Mouse (Mus musculus): ENCODE results near the gene Prrt2. TPM values are rescaled to one million over a fixed set of nuclear protein-coding genes. Genes with fewer than 3 reads are reported as not detected.

Gene Prrt2
- 5.3 TPM for total RNA-seq (2023)

DNA sequence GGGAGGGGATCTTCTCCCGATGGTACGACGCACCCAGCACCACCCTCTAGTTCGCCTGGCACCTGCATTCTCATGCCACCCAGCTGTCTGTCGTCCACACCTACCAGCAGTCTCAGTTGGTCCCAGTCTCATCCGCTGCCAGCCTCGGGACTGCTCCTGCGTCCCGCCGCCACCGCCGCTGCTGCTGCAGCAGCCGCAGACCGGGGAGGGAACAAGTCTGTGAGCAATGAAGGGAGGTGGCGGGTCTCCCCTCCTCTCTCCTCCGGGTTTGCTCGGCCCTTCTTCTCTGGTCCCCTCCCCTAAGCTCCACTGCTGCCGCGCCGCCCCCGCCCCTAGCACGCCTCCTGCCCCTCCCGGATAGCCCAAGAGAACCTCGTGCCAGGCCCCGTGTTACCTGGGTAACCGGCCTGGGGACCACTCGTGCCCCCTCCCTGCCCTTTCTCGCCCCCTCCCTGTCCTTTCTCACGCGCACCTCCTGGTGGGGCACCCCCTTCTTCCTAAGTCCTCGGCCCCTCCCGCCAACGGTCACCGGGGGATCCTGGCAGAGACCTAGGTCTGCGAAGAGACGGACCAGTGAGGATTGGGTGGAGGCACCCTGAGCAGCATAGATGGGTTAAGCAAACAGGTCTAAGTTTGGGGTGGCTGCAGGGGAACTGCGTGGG is at the start of gene Prrt2, which contains the start of gene Gm42742:
TSS of gene Prrt2 (minus strand) at position 311 of the 662 bp plus-strand sequence.
TSS of gene Gm42742 (minus strand) at position 197 of the 662 bp plus-strand sequence.

DNA sequence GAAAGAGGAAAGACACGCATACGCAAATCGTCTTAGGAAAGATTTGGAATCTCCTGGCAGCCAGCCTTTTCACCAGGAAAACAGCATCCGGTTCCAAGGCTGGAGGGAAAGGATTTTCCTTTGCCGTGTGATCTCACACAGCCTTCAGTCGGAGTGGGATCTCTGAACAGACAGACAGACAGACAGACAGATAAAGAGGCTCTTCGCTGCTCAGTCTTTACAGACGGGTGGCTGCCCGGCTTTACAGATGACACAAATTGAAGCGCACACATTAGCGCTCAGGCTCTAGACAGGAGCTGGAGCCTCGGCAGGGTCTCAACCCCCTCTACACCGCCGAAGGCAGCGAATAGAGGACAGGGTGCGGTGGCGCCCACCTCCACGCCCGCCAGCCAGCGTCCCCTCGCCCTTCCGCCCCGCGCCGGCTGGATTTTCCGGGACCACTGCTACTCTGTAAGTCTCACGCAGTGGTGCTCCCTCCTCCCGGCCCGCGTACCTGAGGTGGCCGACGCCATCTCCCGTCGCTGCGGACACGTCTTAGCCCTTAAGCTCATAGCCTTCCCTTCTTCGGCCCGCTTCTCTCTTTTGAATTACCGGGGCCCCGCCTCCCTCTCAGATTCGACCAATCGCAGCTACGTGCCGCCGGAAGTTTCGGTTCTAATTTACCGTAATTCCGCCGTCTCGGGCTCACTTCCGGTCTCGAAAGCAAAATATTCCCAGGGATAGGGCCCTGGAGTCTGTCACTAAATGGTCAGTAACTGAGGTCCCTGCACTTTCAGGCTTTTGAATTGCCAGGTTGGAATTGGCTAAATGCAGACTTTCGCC is 21.1 kb upstream of the Prrt2 start, which contains the start of gene Kif22:
TSS of gene Kif22 (minus strand) at position 621 of the 822 bp plus-strand sequence.

DNA sequence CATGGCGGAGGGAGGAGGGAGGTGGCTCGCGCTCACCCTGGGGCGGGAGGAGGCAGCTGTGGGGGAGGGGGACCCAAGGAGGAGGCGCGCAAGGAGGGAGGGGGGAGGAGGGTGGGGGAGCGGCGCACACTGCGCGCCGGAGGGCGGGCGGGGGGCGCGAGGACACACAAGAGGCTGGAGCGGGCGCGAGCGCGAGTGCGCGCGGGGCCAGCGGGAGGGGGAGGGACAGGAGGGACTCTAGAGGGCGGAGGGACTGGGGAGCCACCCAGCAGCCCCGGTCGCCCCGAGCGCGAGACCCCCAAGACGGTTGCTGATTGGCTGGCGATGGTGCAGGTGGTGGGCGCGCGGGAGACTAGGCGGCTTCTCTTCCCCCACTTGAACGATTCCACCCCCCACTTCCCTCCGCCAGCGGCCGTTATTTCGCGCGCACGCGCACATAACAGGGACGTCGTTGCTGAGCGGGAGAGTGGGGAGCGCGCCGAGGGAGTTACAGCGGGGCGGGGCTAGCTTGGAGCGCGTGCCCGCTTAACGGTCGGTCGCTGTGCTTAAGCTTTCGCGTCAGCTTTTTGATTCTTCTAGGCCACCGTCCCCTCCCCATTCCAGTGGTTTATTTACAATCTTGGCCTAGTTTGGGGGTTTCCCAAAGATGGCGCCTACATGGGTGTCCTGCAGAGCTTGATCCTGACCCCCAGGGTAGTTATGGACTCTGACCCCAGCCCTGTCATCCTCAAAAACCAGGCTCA is 6.1 kb upstream of the Prrt2 start, which contains the start of gene Maz:
TSS of gene Maz (minus strand) at position 54 of the 743 bp plus-strand sequence.

DNA sequence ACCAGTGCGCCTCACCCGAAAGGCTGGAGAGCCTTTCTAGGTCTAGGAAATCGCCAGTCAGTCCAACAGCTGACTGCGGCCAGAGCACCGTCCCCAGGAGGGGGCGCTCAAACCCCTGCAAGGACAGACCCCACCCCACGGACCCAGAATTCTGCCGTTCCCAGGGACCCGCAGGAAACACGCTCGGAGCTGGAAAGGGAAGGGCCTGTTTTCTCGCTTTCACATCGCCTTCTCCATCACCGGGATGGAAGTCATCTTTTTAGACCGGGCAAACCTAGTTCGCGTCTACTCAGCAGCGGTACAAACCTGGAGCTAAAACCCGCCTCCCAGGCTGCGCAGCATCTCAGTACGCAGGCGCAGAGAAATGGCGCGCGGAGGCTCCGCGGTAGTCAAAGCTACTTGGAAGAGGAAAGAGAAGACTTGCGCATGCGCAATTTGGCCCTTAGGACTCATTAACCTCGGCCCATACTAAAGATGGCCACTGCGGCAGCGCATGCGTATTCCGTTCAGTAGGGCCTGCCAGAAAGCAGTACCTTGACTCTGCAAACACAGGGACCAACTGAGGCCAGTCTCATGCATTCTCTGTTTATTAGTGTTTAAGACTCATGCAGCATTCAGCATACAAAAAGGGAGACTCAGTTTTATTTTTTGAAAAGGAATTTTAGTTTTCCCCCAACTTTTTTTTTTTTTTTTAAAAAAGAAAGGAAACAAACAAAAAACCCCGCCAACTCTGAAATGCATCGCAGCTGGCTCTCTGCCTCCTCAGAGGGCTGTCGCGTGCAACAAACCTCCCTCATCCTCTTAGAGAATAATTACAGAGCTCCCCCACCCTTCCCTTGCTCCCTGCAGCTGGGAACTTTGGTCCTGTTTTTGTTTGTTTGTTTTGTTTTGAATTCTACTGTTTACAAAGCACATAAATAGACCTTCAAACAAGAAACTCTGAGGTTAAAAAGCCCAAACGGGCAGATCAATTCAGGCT is 3.8 kb downstream of the Prrt2 start, which contains the start of gene Pagr1a:
TSS of gene Pagr1a (minus strand) at position 382 of the 979 bp plus-strand sequence.

DNA sequence TGATC is 4.7 kb downstream of the Prrt2 start, which contains the start of gene Pagr1b:
TSS of gene Pagr1b (minus strand) at position 4 of the 5 bp plus-strand sequence.

DNA sequence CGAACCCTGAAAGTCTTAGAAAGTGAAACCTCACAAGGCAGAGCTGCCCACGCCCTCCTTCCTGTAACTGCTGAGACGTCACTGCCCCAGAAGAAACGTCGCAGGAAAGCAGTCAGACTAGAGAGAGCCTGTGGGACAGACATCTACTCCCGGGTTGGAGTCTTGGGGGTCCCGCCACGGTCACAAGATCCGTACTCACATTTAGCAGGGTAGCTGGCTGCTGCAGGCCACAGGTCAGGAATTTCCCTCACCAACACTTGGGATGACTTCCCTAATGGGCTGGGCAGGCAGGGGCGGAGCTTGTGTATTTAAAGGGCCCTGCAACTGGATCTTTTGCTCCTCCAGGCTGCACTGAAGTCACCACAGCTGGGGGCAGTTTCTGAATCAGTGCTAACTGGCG is 6.7 kb downstream of the Prrt2 start, which contains the start of gene Mvp:
TSS of gene Mvp (minus strand) at position 302 of the 400 bp plus-strand sequence.

DNA sequence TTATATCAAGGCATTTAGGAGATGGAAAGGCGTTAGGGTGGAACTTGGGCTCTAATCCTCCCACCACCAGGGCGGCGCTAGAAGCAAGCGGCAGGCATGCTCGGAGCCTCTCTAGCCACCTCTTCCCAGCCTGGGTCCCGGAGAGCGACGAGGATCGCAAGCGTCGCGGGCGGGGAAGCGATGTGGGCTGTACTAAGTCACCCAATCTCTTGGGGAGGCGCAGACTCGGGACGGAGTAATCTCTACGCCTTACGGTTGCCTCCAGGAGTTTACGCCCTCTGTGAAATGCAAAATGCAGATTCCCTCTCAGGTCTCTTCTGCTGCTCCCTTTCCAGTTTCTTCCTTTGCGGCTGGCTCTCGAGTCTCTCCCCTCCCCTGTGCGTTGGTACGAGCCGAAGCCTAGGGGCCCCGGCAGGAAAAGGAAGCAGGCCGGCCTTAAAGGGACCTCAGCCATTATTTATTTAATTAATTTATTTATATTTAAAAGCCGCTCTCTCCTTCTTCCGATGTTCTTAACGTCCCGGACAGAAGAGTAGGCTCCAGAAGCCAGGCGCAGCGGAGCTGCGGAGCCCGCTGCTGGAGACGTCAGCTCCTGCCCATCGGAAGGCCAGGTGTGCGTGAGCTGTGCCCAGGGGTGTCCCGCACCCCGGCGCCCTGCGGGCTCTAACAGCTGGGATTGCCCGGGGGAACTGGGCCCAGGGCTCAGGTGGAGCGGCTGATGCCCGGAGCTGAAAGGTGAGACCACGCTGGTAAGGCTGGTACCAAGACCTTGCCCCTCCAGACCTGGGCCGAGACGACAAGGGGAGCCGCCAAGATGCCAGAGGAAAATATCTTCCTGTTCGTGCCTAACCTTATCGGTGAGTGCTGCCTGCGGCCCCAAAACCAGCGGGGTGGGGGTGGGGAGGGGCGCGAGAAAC is 44.8 kb downstream of the Prrt2 start, which contains the start of gene Cdiptos:
TSS of gene Cdiptos (minus strand) at position 149 of the 917 bp plus-strand sequence.

DNA sequence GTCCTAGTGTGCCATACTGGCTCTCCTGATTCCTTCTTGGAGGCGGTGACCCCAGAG is 45.3 kb downstream of the Prrt2 start, which contains the start of gene Cdipt:
TSS of gene Cdipt (plus strand) at position 22 of the 57 bp plus-strand sequence.

Other genes starting within 250 kb of the Prrt2 start
- 256 TPM for gene Ypel3, start 244.3 kb downstream of the Prrt2 start, total RNA-seq (2023)
- 8.0 TPM for gene Tbx6, start 239.7 kb downstream of the Prrt2 start, total RNA-seq (2023)
- 239 TPM for gene Ppp4c, start 228.7 kb downstream of the Prrt2 start, total RNA-seq (2023)
- not detected for gene Fam57b, start 223.5 kb downstream of the Prrt2 start, total RNA-seq (2023)
- gene 4930451I11Rik, start 189.6 kb downstream of the Prrt2 start, total RNA-seq (2023): not detected
- not detected for gene Doc2a, start 173.8 kb downstream of the Prrt2 start, total RNA-seq (2023)
- 24.4 TPM for gene Hirip3, start 159.2 kb downstream of the Prrt2 start, total RNA-seq (2023)
- gene Ino80e, start 158.8 kb downstream of the Prrt2 start, total RNA-seq (2023): 60.5 TPM
- gene Taok2, start 136.5 kb downstream of the Prrt2 start, total RNA-seq (2023): 72.3 TPM
- 22.6 TPM for gene Tmem219, start 98.3 kb downstream of the Prrt2 start, total RNA-seq (2023)
- gene Kctd13, start 92.3 kb downstream of the Prrt2 start, total RNA-seq (2023): 37.3 TPM
- not detected for gene Asphd1, start 71.6 kb downstream of the Prrt2 start, total RNA-seq (2023)
- gene Sez6l2, start 70.6 kb downstream of the Prrt2 start, total RNA-seq (2023): 6.1 TPM
- gene Cdipt, start 45.3 kb downstream of the Prrt2 start, total RNA-seq (2023): 99.9 TPM
- gene Cdiptos, start 45.1 kb downstream of the Prrt2 start, total RNA-seq (2023): 0.62 TPM
- 25.5 TPM for gene Mvp, start 6.6 kb downstream of the Prrt2 start, total RNA-seq (2023)
- 5.4 TPM for gene Pagr1b, start 4.7 kb downstream of the Prrt2 start, total RNA-seq (2023)
- 26.5 TPM for gene Pagr1a, start 3.9 kb downstream of the Prrt2 start, total RNA-seq (2023)
- 32.5 TPM for gene Gm42742, start 114 bp downstream of the Prrt2 start, total RNA-seq (2023)
- 197 TPM for gene Maz, start 5.8 kb upstream of the Prrt2 start, total RNA-seq (2023)
- gene Kif22, start 21.3 kb upstream of the Prrt2 start, total RNA-seq (2023): 3.0 TPM
- not detected for gene Zg16, start 66.1 kb upstream of the Prrt2 start, total RNA-seq (2023)
- 36.6 TPM for gene AI467606, start 70.1 kb upstream of the Prrt2 start, total RNA-seq (2023)
- 44.2 TPM for gene Qprt, start 101.0 kb upstream of the Prrt2 start, total RNA-seq (2023)
- 334 TPM for gene Spn, start 116.6 kb upstream of the Prrt2 start, total RNA-seq (2023)
- 71.0 TPM for gene Cd2bp2, start 174.8 kb upstream of the Prrt2 start, total RNA-seq (2023)
- gene Tbc1d10b, start 187.3 kb upstream of the Prrt2 start, total RNA-seq (2023): 42.1 TPM
- gene Mylpf, start 187.7 kb upstream of the Prrt2 start, total RNA-seq (2023): 19.4 TPM
- 9.7 TPM for gene Zfp553, start 211.8 kb upstream of the Prrt2 start, total RNA-seq (2023)
- 620 TPM for gene Sept1, start 211.9 kb upstream of the Prrt2 start, total RNA-seq (2023)
- gene Zfp771, start 223.1 kb upstream of the Prrt2 start, total RNA-seq (2023): 16.4 TPM
- gene Dctpp1, start 239.5 kb upstream of the Prrt2 start, total RNA-seq (2023): 8.0 TPM

Data from CD4-positive naive resting alpha-beta T cell, adult 76 days (primary cell).